Mouse (Mus musculus) natural killer cell, adult 2 months (primary cell): ENCODE measurements around the gene Wdr26.

ENCODE experiments used
- DNase-seq, 2 experiments: peaks; one replicate each; pipeline ENCODE4 v3.0.0; 2022; ENCODE audit warnings: low spot score in 2 of 2

The Wdr26 gene

GRCm38 (mm10) chr1:181237332-181237731 lies 25.5 kb upstream of the Wdr26 start:
- DNase-seq, result peak in 1 of 2 experiments; percentile 49

- no peak for DNase-seq
Observed at GRCm38 (mm10) chr1:181234326-181235035, 22.7 kb upstream of the Wdr26 start.

DNA sequence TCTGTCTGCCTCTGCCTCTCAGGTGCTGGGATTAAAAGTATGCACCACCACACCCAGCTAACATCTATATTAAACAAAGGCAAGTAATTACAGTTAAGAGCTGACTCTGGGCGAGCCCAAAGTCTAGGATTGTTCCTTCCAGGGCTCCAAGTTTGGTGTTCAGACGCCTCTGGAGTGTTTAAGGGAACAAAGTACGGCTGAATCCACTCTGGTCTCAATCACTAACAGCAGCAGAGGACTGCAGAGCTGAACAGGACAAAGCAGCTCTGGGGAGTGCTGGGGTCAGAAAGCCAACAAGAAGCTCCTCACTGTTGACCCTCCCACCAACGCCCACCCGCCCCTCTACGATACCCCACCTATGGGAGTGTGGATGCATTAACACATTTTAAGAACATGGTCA lies 21.9 kb upstream of the Wdr26 start:
- DNase-seq, result no peak

- peak; percentile 79 to 83 for DNase-seq
Observed at GRCm38 (mm10) chr1:181232307-181233027, 20.7 kb upstream of the Wdr26 start.

- no peak for DNase-seq
Observed at GRCm38 (mm10) chr1:181231821-181232220, 20.0 kb upstream of the Wdr26 start.

DNA sequence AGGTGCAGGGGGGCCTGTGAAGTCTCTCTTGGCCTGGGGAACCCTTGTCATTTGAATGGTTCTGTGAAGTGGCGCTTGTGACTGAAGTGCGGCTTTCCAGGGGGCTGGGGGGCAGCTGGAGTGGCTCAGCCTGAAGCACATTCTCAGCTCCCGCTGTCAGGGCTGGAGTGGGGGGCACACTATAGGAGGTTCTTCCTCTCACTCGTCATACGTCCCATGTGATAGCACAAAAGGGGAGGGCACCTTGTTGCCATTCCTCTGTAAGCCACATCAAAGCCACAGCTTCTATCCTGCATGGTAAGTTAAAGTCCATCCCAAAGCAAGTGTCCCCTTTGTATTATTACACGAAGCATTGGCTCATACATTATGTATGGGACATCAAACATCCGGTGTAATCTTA lies 19.5 kb upstream of the Wdr26 start:
- DNase-seq, result no peak

GRCm38 (mm10) chr1:181230731-181231148 lies 18.9 kb upstream of the Wdr26 start:
- DNase-seq, result peak; percentile 63 to 78

DNA sequence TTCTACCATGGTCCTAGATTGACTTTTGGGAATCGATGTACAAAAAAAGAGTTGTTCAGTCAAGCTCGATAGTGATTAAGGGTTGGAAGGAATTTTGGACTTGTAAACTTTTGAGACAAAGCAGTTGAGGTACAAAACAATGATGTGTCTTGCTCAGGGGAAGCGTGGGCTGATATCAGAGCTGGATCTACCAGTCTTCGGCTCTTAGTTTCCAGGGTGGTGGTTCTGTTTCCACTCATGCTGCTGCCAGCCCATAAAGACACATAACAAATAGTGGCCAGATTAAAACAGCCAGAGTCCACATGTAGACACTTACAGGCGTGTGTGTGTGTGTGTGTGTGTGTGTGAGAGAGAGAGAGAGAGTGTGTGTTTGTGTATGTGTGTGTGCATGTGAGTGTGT lies 17.2 kb upstream of the Wdr26 start:
- DNase-seq, result no peak

DNA sequence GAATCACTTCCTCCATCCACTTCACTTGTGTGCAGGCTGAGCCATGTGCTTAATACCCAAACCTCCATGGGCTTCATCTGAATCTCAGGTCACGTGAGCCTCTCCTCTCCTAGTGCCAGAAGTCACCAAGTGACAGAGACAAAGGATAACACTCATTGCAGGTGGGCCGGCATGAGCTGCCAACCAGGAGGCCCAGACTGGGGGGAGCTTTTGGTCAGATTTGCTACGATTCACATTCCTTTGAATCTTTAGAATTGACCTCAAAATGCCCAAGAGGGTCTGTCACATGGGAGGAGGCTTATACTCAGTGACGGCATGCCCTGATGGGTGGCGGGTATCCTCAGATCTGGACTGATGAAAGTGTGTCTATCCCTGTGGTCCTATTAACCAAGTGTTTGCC lies 16.8 kb upstream of the Wdr26 start:
- no peak for DNase-seq

- DNase-seq, result peak; percentile 50 to 68
Observed at GRCm38 (mm10) chr1:181227804-181228203, 16.0 kb upstream of the Wdr26 start.

- peak; percentile 65 to 66 for DNase-seq
Observed at GRCm38 (mm10) chr1:181226850-181227249, 15.0 kb upstream of the Wdr26 start.

GRCm38 (mm10) chr1:181225281-181225680 lies 13.5 kb upstream of the Wdr26 start:
- DNase-seq, result no peak

DNA sequence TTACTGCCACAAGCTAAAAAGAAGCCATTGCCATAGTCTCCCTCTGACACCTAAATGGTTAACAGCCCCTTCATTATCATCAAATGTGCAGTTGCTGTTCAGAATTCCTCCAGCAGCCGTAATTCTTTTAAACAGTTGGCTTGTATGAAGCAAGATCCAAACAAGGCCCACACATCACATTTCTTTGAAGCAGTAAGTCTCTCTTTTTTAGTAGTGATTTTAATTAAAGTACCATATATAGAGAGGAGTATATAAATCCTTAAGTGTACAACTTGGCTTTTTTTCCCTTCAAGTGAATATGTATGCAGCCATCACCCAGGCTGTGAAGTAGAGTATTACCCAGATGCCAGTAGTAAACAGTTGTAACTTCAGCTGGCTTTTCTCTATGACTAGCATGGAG lies 10.2 kb upstream of the Wdr26 start:
- DNase-seq, result no peak

- no peak for DNase-seq
Observed at GRCm38 (mm10) chr1:181216315-181216714, 4.5 kb upstream of the Wdr26 start.

- no peak for DNase-seq
Observed at GRCm38 (mm10) chr1:181214296-181215035, 2.7 kb upstream of the Wdr26 start.

GRCm38 (mm10) chr1:181211403-181211919 lies 340 bp downstream of the Wdr26 start:
- DNase-seq, result no peak

GRCm38 (mm10) chr1:181210601-181211402 lies 999 bp downstream of the Wdr26 start:
- DNase-seq, result peak in 1 of 2 experiments; percentile 21

- no peak for DNase-seq
Observed at GRCm38 (mm10) chr1:181210147-181210546, 1.7 kb downstream of the Wdr26 start.

- no peak for DNase-seq
Observed at GRCm38 (mm10) chr1:181199446-181199845, 12.4 kb downstream of the Wdr26 start.

- no peak for DNase-seq
Observed at GRCm38 (mm10) chr1:181188925-181189324, 22.9 kb downstream of the Wdr26 start.

DNA sequence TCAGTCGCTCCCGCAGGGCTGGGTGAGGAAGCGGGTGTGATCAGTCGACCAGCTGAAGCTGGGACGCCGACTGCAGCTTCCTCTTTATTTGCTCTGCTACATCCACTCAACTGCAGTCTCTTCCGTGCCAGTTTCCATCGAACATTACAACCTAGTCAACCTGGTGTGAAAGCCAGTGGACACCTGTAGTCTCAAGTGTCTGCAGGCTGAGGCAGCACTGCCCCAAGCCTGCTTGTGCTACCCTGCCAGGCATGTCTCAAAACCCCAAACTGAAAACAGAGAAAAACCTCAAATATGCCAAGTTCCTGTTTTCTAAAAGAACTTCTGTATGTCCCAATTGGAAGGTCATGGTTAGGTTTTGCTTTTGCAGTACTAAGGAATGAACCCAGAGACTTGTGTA lies 41.6 kb downstream of the Wdr26 start:
- DNase-seq, result peak in 1 of 2 experiments; percentile 50
